Mouse (Mus musculus) liver, postnatal 0 days (tissue): ENCODE results near the gene Stk32c.
A peak's percentile ranks its signal among the peaks of the same experiment; 100 is the strongest.

Source experiments
- CTCF ChIP-seq: sonication (generic); IDR thresholded peaks from 2 replicates; pipeline ENCODE4 v1.5.1; 2016; ENCODE audit warnings: antibody characterized with exemption, low read depth
- EP300 ChIP-seq: IDR thresholded peaks from 2 replicates; pipeline ENCODE4 v1.6.1; 2016; ENCODE audit warnings: antibody characterized with exemption, low read depth, mild to moderate bottlenecking

- TF ChIP-seq CTCF (peak; percentile 56), EP300 (no peak)
Observed at GRCm38 (mm10) chr7:139068182-139068623, 144.9 kb downstream of the Stk32c start.
